In the genomic region with DNA sequence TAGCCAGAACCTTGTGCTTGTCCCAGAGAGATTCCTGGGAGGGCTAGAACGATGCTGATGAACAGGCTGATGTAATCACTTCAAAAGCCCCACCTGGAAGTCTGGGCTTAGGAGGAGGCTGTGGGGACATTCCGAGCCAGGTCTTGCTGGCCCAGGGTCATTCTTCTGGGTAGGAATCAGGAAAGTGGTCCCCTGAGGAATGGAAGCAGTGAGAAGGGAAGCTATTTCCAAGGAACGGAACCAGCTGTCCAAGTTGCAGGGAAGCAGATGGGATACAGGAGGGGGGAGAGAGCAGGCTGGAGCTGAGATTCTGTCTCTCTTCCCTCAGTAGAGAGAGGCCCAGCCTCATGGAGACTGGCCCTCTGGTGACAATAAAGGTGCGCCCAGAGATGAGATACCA, we compare ENCODE assay signal across 9 mouse cellular contexts.
DNase-seq lines count a peak whose midpoint lies in the region; ATAC-seq and TF ChIP-seq lines count a peak whose summit lies in the region.
"Had no signal": no experiment of that assay in that cellular context is flagged by ENCODE, and none has a peak within 500 bp of the region (broad histone marks: within the 10 kb centered on the region; RNA-seq: fewer than 3 reads in every experiment).

No protein-coding gene starts in this region.

- WGBS in forebrain, embryonic 14.5 days, result 73% methylated on average over 4 of the region's 4 CpGs
- WGBS in forebrain, embryonic 11.5 days, result 86% methylated on average over 4 of the region's 4 CpGs
- 63% methylated on average over 4 of the region's 4 CpGs for WGBS in midbrain, postnatal 0 days
- 71% methylated on average over 4 of the region's 4 CpGs for WGBS in midbrain, embryonic 14.5 days

- H3K27ac ChIP-seq in forebrain, embryonic 14.5 days (ENCODE audit: low read depth, low read length), result no peak overlapping the region
- H3K27ac ChIP-seq in forebrain, embryonic 11.5 days (ENCODE audit: low read depth, low read length), result no peak overlapping the region
- no peak overlapping the region for H3K27ac ChIP-seq in midbrain, postnatal 0 days (ENCODE audit: low read depth, low read length)
- no peak overlapping the region for H3K27ac ChIP-seq in midbrain, embryonic 14.5 days (replicated peaks; ENCODE audit: low read depth, low read length)
- H3K27ac ChIP-seq: heart, embryonic 15.5 days had no signal

- H3K27me3 ChIP-seq in forebrain, embryonic 14.5 days (replicated peaks; ENCODE audit: control insufficient read depth, insufficient read depth, low read length), result no peaks in the 10 kb centered on the region
- no peaks in the 10 kb centered on the region for H3K27me3 ChIP-seq in forebrain, embryonic 11.5 days (ENCODE audit: control insufficient read depth, insufficient read depth, low read length)
- no peaks in the 10 kb centered on the region for H3K27me3 ChIP-seq in midbrain, postnatal 0 days (ENCODE audit: insufficient read depth, low read length)
- H3K27me3 ChIP-seq in midbrain, embryonic 14.5 days (ENCODE audit: control insufficient read depth, insufficient read depth, low read length), result no peaks in the 10 kb centered on the region
- H3K27me3 ChIP-seq: heart, embryonic 15.5 days had no signal

- no peaks in the 10 kb centered on the region for H3K36me3 ChIP-seq in forebrain, embryonic 14.5 days (ENCODE audit: control insufficient read depth, insufficient read depth, low read length)
- no peaks in the 10 kb centered on the region for H3K36me3 ChIP-seq in forebrain, embryonic 11.5 days (ENCODE audit: control insufficient read depth, insufficient read depth, low read length)
- H3K36me3 ChIP-seq in midbrain, postnatal 0 days (ENCODE audit: insufficient read depth, low read length), result no peaks in the 10 kb centered on the region
- H3K36me3 ChIP-seq in midbrain, embryonic 14.5 days (ENCODE audit: control insufficient read depth, insufficient read depth, low read length), result no peaks in the 10 kb centered on the region
- H3K36me3 ChIP-seq: heart, embryonic 15.5 days had no signal

- peak; percentile 35 for DNase-seq in forebrain, embryonic 14.5 days (ENCODE audit: low spot score)
- DNase-seq in forebrain, embryonic 11.5 days (ENCODE audit: low spot score), result no peak
- DNase-seq in midbrain, postnatal 0 days (ENCODE audit: low spot score), result peak; percentile 42
- no peak for DNase-seq in midbrain, embryonic 14.5 days
- peak; percentile 74 for DNase-seq in gastrocnemius, postnatal 25 days
- DNase-seq in mesoderm, embryonic 11.5 days (ENCODE audit: low read depth, low spot score), result peak; percentile 33
- no peak for DNase-seq in adrenal gland, adult 2 months
- DNase-seq in cerebellum, adult 9-11 months, result no peak

- no peak overlapping the region for H3K4me3 ChIP-seq in forebrain, embryonic 14.5 days (ENCODE audit: low read depth, low read length)
- no peak overlapping the region for H3K4me3 ChIP-seq in forebrain, embryonic 11.5 days (ENCODE audit: low read depth, low read length)
- no peak overlapping the region for H3K4me3 ChIP-seq in midbrain, postnatal 0 days (ENCODE audit: low read depth, low read length)
- no peak overlapping the region for H3K4me3 ChIP-seq in midbrain, embryonic 14.5 days (replicated peaks; ENCODE audit: low read depth, low read length)
- H3K4me3 ChIP-seq: heart, embryonic 15.5 days had no signal

- no peak for TF ChIP-seq CTCF in midbrain, postnatal 0 days (IDR thresholded peaks at IDR 0.05)

- no peaks in the 10 kb centered on the region for H3K9me3 ChIP-seq in forebrain, embryonic 14.5 days (replicated peaks; ENCODE audit: control insufficient read depth, low read length)
- H3K9me3 ChIP-seq in forebrain, embryonic 11.5 days (ENCODE audit: control insufficient read depth, low read length), result no peaks in the 10 kb centered on the region
- H3K9me3 ChIP-seq in midbrain, postnatal 0 days (ENCODE audit: low read length), result no peaks in the 10 kb centered on the region
- H3K9me3 ChIP-seq in midbrain, embryonic 14.5 days (ENCODE audit: control insufficient read depth, low read length), result no peaks in the 10 kb centered on the region
- H3K9me3 ChIP-seq: heart, embryonic 15.5 days had no signal

- no peak for ATAC-seq in forebrain, embryonic 14.5 days
- ATAC-seq in forebrain, embryonic 11.5 days (replicated peaks; ENCODE audit: low FRiP score), result no peak
- no peak for ATAC-seq in midbrain, postnatal 0 days (ENCODE audit: low FRiP score)
- no peak for ATAC-seq in midbrain, embryonic 14.5 days (ENCODE audit: low FRiP score, low TSS enrichment)

- no peaks in the 10 kb centered on the region for H3K4me1 ChIP-seq in forebrain, embryonic 14.5 days (ENCODE audit: control insufficient read depth, insufficient read depth, low read length)
- H3K4me1 ChIP-seq in forebrain, embryonic 11.5 days (replicated peaks; ENCODE audit: control insufficient read depth, insufficient read depth, low read length), result no peaks in the 10 kb centered on the region
- no peaks in the 10 kb centered on the region for H3K4me1 ChIP-seq in midbrain, postnatal 0 days (ENCODE audit: insufficient read depth, low read length)
- no peaks in the 10 kb centered on the region for H3K4me1 ChIP-seq in midbrain, embryonic 14.5 days (ENCODE audit: control insufficient read depth, insufficient read depth, low read length)
- H3K4me1 ChIP-seq: heart, embryonic 15.5 days had no signal

- H3K4me2 ChIP-seq in forebrain, embryonic 14.5 days (ENCODE audit: low read length), result no peak overlapping the region
- H3K4me2 ChIP-seq in forebrain, embryonic 11.5 days (ENCODE audit: low read depth, low read length, severe bottlenecking), result no peak overlapping the region
- H3K4me2 ChIP-seq in midbrain, postnatal 0 days (ENCODE audit: low read depth, low read length, poor library complexity, severe bottlenecking), result no peak overlapping the region
- H3K4me2 ChIP-seq in midbrain, embryonic 14.5 days (ENCODE audit: low read length), result no peak overlapping the region
- H3K4me2 ChIP-seq: heart, embryonic 15.5 days had no signal

- H3K9ac ChIP-seq in forebrain, embryonic 14.5 days (ENCODE audit: low read length), result no peak overlapping the region
- H3K9ac ChIP-seq in forebrain, embryonic 11.5 days (ENCODE audit: low read length), result no peak overlapping the region
- no peak overlapping the region for H3K9ac ChIP-seq in midbrain, postnatal 0 days (replicated peaks; ENCODE audit: low read length, poor library complexity, severe bottlenecking)
- H3K9ac ChIP-seq in midbrain, embryonic 14.5 days (replicated peaks; ENCODE audit: low read length), result no peak overlapping the region
- H3K9ac ChIP-seq: heart, embryonic 15.5 days had no signal

Comparison
In these comparisons a context has a peak if more than half of its experiments do, and no peak if none do; other contexts are left out.
1. DNase-seq: peak in forebrain, embryonic 14.5 days (single experiment), midbrain, postnatal 0 days (single experiment), gastrocnemius, postnatal 25 days (single experiment) and mesoderm, embryonic 11.5 days (single experiment); none in forebrain, embryonic 11.5 days (single experiment), midbrain, embryonic 14.5 days (single experiment), adrenal gland, adult 2 months (single experiment) and cerebellum, adult 9-11 months (single experiment).